Mouse (Mus musculus): Measurements from ENCODE around the gene Pdcd2l.

DNA sequence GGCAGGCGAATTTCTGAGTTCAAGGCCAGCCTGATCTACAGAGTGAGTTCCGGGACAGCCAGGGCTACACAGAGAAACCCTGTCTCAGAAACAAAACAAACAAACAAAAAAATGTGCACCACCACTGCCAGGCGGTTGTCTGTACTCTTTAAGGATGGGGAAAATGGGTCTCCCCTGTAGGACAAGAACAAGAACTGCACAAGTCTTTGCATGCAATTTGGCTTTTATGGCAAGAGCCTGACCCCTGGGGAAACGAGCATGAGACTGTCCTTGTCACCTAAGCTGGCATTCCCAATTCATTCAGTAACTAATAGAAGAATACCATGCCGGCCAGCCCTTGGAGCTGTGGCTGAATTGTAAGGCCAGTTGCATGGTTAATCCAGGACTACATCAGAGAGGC, 39.1 kb upstream of the Pdcd2l start:
- no peak for TF ChIP-seq POLR2A (IDR thresholded peaks at IDR 0.05; ENCODE audit: low read depth, low read length)
- TF ChIP-seq CTCF (IDR thresholded peaks at IDR 0.05; ENCODE audit: extremely low read depth, insufficient read depth, insufficient read length, insufficient replicate concordance): no peak

Measured in spleen, adult 2 months (tissue).